Mouse (Mus musculus) heart, postnatal 0 days (tissue): ENCODE data around the gene 2900026A02Rik.
A peak's percentile ranks its signal among the peaks of the same experiment; 100 is the strongest.

Experiments
- CTCF ChIP-seq: IDR thresholded peaks from 2 replicates; pipeline ENCODE4 v1.5.1; 2016; ENCODE audit warnings: antibody characterized with exemption, control low read depth, low read depth
- EP300 ChIP-seq: IDR thresholded peaks from 2 replicates; pipeline ENCODE4 v1.6.1; 2016; ENCODE audit warnings: antibody characterized with exemption, low read depth

DNA sequence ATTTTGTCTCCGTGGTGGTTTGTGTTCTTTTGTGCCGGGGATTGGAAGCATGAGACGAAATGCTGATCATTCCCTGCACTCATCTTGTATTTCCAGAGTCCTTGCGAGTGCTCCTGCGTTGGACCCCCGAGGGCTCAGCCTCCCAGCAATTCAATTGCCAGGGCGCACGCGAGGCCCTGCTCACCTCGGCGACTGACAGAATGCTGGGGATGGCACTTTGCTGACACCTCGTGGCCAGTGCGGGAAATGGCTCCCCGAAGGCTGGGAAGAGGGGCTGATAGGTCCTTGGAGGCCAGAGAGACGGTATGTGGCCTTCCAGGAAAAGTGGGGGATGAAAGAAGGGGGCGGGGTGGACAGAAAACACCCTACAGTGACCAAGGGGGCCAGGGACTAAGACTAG, 166.7 kb downstream of the 2900026A02Rik start:
- TF ChIP-seq CTCF (peak; percentile 100), EP300 (no peak)
